Mouse (Mus musculus) testis, adult 2 months (tissue): ENCODE results near the gene Slc25a18. TPM values are rescaled to one million over a fixed set of nuclear protein-coding genes. Genes with fewer than 3 reads are reported as not detected.

Experiments used
- H3K27ac ChIP-seq: fragments of 200-500 bp; 2 replicates; pipeline ENCODE4 v1.5.1; 2012; ENCODE audit warnings: low read depth, low read length; ENCODE audit not compliant: control insufficient read depth, insufficient read depth
- H3K27me3 ChIP-seq: fragments of 200-500 bp; 2 replicates; pipeline ENCODE4 v1.6.1; 2012; ENCODE audit warnings: mild to moderate bottlenecking, low read length, moderate library complexity; ENCODE audit not compliant: control insufficient read depth, insufficient read depth
- H3K36me3 ChIP-seq: fragments of 200-500 bp; 2 replicates; pipeline ENCODE4 v1.6.1; 2012; ENCODE audit warnings: mild to moderate bottlenecking, low read length; ENCODE audit not compliant: control insufficient read depth, insufficient read depth
- H3K4me1 ChIP-seq: fragments of 200-500 bp; 2 replicates; pipeline ENCODE4 v1.6.1; 2012; ENCODE audit warnings: low read length; ENCODE audit not compliant: control insufficient read depth, insufficient read depth
- H3K4me3 ChIP-seq: fragments of 200-500 bp; 2 replicates; pipeline ENCODE4 v1.5.1; 2012; ENCODE audit warnings: low read depth, mild to moderate bottlenecking, low read length, moderate library complexity, mixed read lengths; ENCODE audit not compliant: control insufficient read depth
- CTCF ChIP-seq: fragments of 200-500 bp; IDR thresholded peaks from 2 replicates; pipeline ENCODE4 v1.5.1; 2012; ENCODE audit warnings: low read depth, mild to moderate bottlenecking, inconsistent platforms, low read length, moderate library complexity; ENCODE audit not compliant: control insufficient read depth, insufficient read depth, insufficient replicate concordance
- POLR2A ChIP-seq: fragments of 200-500 bp; IDR thresholded peaks from 2 replicates; pipeline ENCODE4 v1.6.1; 2012; ENCODE audit warnings: low read depth, mild to moderate bottlenecking, inconsistent platforms, low read length, moderate library complexity; ENCODE audit not compliant: control insufficient read depth
- polyA plus RNA-seq: library from polyadenylated mRNA; depleted of rRNA; stranded (reverse); fragments of >200 nt; gene quantifications from 2 replicates; pipeline ENCODE4 v1.2.3, GENCODE M21; 2012

The Slc25a18 gene
- polyA plus RNA-seq, 1 experiment = 6.5 TPM

DNA sequence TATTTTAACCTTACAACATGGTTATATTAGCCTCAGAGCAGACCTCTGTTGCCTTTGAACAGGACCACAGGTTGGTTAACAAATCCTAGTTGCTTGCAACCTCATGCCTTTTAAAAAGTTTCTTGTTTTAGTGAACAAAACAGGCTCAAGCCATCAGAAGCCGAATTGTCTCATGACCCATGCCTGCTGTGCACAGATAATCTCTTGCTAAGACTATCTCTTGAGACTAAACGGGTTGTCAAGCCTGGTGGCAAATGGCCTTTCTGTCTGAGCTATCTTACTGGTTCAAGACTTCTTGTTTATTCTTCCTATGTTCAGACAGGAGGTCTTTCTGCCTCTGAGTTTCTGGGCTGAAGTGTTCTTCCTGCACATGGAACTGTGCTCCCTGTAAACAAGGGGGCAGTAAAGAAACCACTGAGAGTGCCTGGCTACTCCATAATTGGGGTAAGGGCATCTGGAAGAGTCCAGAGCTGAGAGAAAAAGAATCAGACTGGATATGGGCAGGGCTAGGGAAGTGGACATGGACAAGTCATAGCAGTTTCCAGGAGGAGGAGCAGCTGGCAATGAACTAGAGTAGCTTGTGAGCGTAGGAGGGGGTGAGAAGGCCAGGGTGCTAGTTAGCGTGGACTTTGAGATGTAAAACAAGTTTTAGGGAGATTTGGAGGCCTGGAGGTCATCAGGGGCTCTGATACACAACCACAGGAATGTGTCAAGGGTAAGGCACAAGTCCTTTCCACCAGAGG is 57.7 kb downstream of the Slc25a18 start:
- Histone ChIP-seq H3K27ac (no peak overlapping the region), H3K4me3 (no peak overlapping the region), H3K4me1 (no peaks in the 10 kb centered on the region), H3K36me3 (no peaks in the 10 kb centered on the region), H3K27me3 (no peaks in the 10 kb centered on the region)
- no peak for TF ChIP-seq CTCF
- no peak for TF ChIP-seq POLR2A

DNA sequence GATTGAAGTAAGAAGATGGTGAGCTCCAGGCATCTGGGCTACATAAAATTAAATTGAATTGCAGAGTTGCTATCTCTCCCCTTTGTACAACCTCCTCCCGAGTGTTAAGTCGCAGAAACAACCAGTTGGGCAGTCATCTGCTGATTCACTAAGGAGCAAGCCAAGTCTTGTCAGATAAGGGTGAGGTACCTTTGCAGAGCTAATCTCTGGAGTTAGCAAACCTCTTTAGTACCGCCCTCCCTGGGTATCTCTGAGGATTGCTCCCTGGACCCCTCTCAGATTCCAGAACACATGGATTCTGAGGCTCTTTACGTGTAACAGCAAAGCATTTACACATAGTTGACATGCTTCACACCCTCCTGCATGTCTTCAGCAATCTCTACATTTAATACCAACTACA is 58.7 kb downstream of the Slc25a18 start:
- Histone ChIP-seq H3K36me3 (no peaks in the 10 kb centered on the region), H3K4me1 (peaks cover 2% of the 10 kb centered on the region), H3K4me3 (no peak overlapping the region), H3K27ac (no peak overlapping the region), H3K27me3 (no peaks in the 10 kb centered on the region)
- TF ChIP-seq CTCF = no peak
- no peak for TF ChIP-seq POLR2A

- H3K4me3 ChIP-seq = no peak overlapping the region
- H3K4me1 ChIP-seq = peaks cover 2% of the 10 kb centered on the region
- H3K27me3 ChIP-seq = no peaks in the 10 kb centered on the region
- TF ChIP-seq POLR2A = no peak
- TF ChIP-seq CTCF = no peak
- H3K36me3 ChIP-seq = no peaks in the 10 kb centered on the region
- H3K27ac ChIP-seq = no peak overlapping the region
These were observed 61.5 kb downstream of the Slc25a18 start for GRCm38 (mm10) chr6:120834766-120835321.

DNA sequence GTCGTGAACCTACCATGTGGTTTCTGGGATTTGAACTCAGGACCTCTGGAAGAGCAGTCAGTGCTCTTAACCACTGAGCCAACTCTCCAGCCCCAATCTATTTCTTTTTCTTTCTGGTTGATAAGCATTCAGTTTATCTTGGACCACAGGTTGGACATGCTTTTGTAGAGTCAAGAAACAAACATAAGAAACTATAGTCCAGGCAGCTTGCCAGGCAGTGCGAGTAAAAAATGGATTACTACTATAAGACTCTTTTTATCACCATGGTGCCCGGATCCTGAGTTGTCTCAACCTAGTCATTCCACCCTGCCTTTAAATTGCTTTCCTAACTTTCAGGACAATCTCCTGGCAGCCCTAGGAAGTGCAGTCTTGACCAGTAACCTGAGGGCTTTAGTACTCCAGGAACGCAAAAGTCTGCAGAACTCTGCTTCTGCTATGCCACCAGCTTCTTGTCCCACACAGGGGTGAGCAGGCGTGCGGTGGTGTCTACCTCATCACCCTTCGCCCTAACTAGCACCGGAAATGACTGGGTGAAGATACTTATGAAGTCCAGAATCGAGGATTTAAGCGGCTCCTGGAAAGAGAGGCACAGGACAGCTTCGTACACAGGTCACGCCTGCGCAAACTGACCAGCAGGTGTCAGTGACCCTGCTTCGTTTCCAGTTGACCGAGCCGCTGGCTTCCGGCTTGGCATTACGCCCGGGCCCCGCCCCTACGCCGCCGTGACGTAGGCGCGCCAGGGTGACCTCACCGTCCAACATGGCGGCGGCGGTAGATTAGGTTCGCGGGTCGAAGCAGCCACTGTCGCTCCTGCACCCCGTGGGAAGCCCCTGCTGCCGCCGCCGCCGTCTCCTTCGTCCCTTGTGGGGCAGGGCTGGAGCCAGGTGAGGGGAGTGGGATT is 62.3 kb downstream of the Slc25a18 start, which contains the start of gene Bcl2l13:
TSS of gene Bcl2l13 (plus strand) at position 739 of the 901 bp plus-strand sequence.
- peak; percentile 78 for TF ChIP-seq POLR2A
- TF ChIP-seq CTCF = peak; percentile 24; the same call in 1 of the 2 replicates
- Histone ChIP-seq H3K36me3 (no peaks in the 10 kb centered on the region), H3K27me3 (no peaks in the 10 kb centered on the region), H3K4me1 (peaks cover 2% of the 10 kb centered on the region), H3K27ac (peak within 1 kb of the TSS; percentile 87), H3K4me3 (peak within 1 kb of the TSS; percentile 91)

DNA sequence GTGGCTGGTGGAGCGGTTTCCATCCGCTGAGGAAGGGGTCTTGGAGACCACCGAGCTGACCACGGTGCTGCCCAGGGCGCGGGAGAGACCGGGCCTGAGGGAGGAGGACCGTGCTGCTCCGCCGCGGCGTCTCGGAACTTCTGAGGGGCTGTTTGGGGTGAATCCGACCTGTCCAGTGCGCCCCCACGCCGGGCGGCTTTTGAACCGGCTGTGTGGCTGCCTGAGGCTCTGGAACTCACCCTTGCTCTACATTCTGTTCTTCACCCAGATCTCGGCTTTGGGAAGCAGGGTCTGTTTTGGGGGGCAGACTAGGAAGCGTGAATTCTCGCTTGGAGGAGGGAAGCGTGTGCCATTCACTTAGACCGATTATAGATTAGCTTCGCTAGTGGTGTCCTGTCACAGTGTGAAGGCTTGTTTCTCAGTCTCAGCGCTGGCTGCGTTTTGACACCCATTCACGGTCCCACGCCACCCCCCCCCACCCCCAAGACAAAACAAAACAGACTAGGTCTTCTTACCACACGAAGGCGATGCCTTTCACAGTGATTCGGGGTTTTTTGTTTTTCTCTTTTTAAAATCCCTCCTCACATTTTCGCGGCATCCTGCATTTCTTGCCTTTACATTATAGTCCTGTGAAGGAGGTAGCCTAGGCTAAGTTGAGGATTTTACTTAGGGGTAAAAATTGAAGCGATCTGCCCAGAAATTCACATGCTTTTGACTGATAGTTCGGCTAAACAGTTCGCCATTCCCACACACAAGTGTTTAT is 63.2 kb downstream of the Slc25a18 start:
- TF ChIP-seq CTCF (no peak), POLR2A (no peak)
- H3K4me3 ChIP-seq = peak overlapping the region; percentile 91
- peaks cover 2% of the 10 kb centered on the region for H3K4me1 ChIP-seq
- no peaks in the 10 kb centered on the region for H3K36me3 ChIP-seq
- peak overlapping the region; percentile 87 for H3K27ac ChIP-seq
- no peaks in the 10 kb centered on the region for H3K27me3 ChIP-seq

DNA sequence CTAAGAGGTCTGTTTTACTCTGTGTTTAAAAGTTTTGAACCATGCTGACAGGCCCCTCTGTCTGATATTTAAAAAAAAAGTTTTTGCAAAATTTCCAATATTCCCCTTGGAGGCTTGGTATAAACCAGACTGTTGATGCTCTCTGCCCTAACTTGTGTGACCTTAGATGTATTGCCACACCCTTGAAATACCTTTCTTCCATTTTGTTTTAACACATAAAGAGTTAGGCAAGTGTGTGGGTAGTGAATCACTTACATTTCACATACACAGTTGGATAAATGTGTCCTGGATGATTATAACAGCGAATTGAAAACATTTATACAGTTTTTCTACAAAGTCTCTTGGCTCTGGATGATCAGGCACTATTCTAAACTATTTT is 63.8 kb downstream of the Slc25a18 start:
- Histone ChIP-seq H3K27me3 (no peaks in the 10 kb centered on the region), H3K4me1 (peaks cover 2% of the 10 kb centered on the region), H3K36me3 (no peaks in the 10 kb centered on the region), H3K27ac (no peak overlapping the region), H3K4me3 (no peak overlapping the region; the same call in 1 of the 2 replicates)
- TF ChIP-seq CTCF (no peak), POLR2A (no peak)

- TF ChIP-seq CTCF = no peak
- TF ChIP-seq POLR2A = no peak
- peaks cover 2% of the 10 kb centered on the region for H3K4me1 ChIP-seq
- no peak overlapping the region for H3K27ac ChIP-seq
- H3K36me3 ChIP-seq = no peaks in the 10 kb centered on the region
- no peaks in the 10 kb centered on the region for H3K27me3 ChIP-seq
- H3K4me3 ChIP-seq = no peak overlapping the region
These were observed 66.9 kb downstream of the Slc25a18 start for GRCm38 (mm10) chr6:120840258-120840657.
